Mouse (Mus musculus): ENCODE results near the gene Nt5c2.

GRCm38 (mm10) chr19:46962841-46963240 is 52.1 kb downstream of the Nt5c2 start:
- TF ChIP-seq EP300 (IDR thresholded peaks at IDR 0.05; ENCODE audit: insufficient read depth, low read depth, low read length) (no peak), POLR2A (IDR thresholded peaks at IDR 0.05; ENCODE audit: insufficient read depth, low read depth, low read length) (no peak), CTCF (IDR thresholded peaks at IDR 0.05) (no peak)
